Mouse (Mus musculus) adrenal gland, adult 18-20 months (tissue): ENCODE results near the gene Mroh8. TPM values are rescaled to one million over a fixed set of nuclear protein-coding genes. Genes with fewer than 3 reads are reported as not detected.
A peak's percentile ranks its signal among the peaks of the same experiment; 100 is the strongest.
"Not testable (repeated sequence)": the region's sequence is repeated elsewhere in the genome, so short reads cannot be mapped to it uniquely, and the experiment has no call there.

Source experiments
- DNase-seq, 2 experiments: peaks; one replicate each; pipeline ENCODE4 v3.0.0; 2021 to 2022; ENCODE audit warnings: low spot score in 2 of 2
- total RNA-seq, 2 experiments: library from RNA; stranded (reverse); gene quantifications; 1 replicate in 1 of 2; 2 replicates in 1 of 2; pipeline ENCODE4 v1.2.3; 2021

Gene Mroh8
- total RNA-seq, 2 experiments from 2014 or later, result 0.35 to 0.76 TPM

- DNase-seq, result peak; percentile 53 to 71
Observed at GRCm38 (mm10) chr2:157292093-157292492, 12.7 kb upstream of the Mroh8 start.

- DNase-seq, result no peak
Observed at GRCm38 (mm10) chr2:157288996-157289395, 9.6 kb upstream of the Mroh8 start.

GRCm38 (mm10) chr2:157287542-157287941 lies 8.2 kb upstream of the Mroh8 start:
- DNase-seq, result peak in 1 of 2 experiments; percentile 11

- no peak for DNase-seq
Observed at GRCm38 (mm10) chr2:157283321-157283720, 4.0 kb upstream of the Mroh8 start.

GRCm38 (mm10) chr2:157278717-157279415 lies 483 bp downstream of the Mroh8 start, which contains the start of gene Rpn2:
Rpn2 (plus strand) TSS chr2:157279017.
- DNase-seq, result peak; percentile 96

- no peak for DNase-seq
Observed at GRCm38 (mm10) chr2:157263832-157264231, 15.5 kb downstream of the Mroh8 start.

- DNase-seq, result no peak
Observed at GRCm38 (mm10) chr2:157263101-157263500, 16.2 kb downstream of the Mroh8 start.

GRCm38 (mm10) chr2:157262506-157262905 lies 16.8 kb downstream of the Mroh8 start:
- DNase-seq, result no peak

- DNase-seq, result no peak
Observed at GRCm38 (mm10) chr2:157261930-157262329, 17.4 kb downstream of the Mroh8 start.

- peak; percentile 52 to 64 for DNase-seq
Observed at GRCm38 (mm10) chr2:157259720-157260119, 19.6 kb downstream of the Mroh8 start.

- DNase-seq, result no peak
Observed at GRCm38 (mm10) chr2:157248111-157248510, 31.2 kb downstream of the Mroh8 start.

GRCm38 (mm10) chr2:157245603-157246002 lies 33.7 kb downstream of the Mroh8 start:
- no peak for DNase-seq

GRCm38 (mm10) chr2:157245001-157245400 lies 34.3 kb downstream of the Mroh8 start:
- DNase-seq, result peak in 1 of 2 experiments; percentile 5

GRCm38 (mm10) chr2:157235946-157236345 lies 43.4 kb downstream of the Mroh8 start:
- DNase-seq, result no peak

GRCm38 (mm10) chr2:157221916-157222315 lies 57.4 kb downstream of the Mroh8 start:
- not testable (repeated sequence) for DNase-seq

- no peak for DNase-seq
Observed at GRCm38 (mm10) chr2:157220108-157220507, 59.2 kb downstream of the Mroh8 start.

GRCm38 (mm10) chr2:157211731-157212130 lies 67.6 kb downstream of the Mroh8 start:
- no peak for DNase-seq

- DNase-seq, result peak; percentile 79 to 83
Observed at GRCm38 (mm10) chr2:157204366-157205218, 74.8 kb downstream of the Mroh8 start, which contains the start of gene Rbl1. Rbl1 (minus strand) TSS chr2:157204534.

GRCm38 (mm10) chr2:157203459-157204365 lies 75.6 kb downstream of the Mroh8 start:
- peak; percentile 11 to 28 for DNase-seq

GRCm38 (mm10) chr2:157203026-157203425 lies 76.3 kb downstream of the Mroh8 start:
- no peak for DNase-seq

- no peak for DNase-seq
Observed at GRCm38 (mm10) chr2:157202361-157202760, 77.0 kb downstream of the Mroh8 start.
